Mouse (Mus musculus): ENCODE measurements around the gene Dop1b.
A peak's percentile ranks its signal among the peaks of the same experiment; 100 is the strongest.

The Dop1b gene

DNA sequence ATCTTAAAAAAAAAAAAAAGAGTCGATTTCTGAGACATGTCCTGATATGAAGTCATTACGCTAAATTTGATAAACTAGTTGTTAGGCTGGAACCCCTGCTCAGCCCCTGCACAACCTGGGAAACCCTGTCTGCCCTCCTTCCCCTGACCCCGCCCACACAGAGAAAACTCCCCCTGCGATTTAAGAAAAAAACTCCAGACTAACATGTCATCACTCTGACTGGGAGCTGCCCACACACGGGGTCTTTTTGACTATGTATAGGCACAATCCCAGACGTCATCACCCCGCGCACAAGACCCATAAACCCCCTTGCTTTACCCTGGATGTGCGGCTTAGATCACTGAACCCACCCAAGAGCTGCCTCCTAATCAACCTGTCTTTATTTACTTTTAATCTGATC is 118.4 kb downstream of the Dop1b start:
- DNase-seq (ENCODE audit: low spot score) = no peak

DNA sequence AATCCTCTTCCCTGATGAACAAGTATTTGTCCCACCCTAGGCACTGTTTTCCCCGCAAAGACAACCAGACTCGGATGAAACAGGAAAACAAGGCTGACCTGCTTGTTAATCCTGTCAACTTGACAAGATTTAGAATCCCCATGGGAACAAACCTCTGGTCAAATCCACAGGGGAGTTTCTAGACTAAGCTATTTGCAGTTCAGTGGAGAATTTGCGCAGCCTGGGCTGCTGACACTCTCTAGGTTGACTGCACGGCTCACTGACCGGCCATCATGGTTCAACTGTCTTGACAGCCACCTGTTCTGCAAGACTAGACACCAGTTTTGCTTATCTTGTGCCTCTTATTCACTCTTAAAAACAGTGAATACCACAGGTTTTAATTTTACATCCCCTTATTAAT is 119.2 kb downstream of the Dop1b start:
- no peak for DNase-seq (ENCODE audit: low spot score)

DNA sequence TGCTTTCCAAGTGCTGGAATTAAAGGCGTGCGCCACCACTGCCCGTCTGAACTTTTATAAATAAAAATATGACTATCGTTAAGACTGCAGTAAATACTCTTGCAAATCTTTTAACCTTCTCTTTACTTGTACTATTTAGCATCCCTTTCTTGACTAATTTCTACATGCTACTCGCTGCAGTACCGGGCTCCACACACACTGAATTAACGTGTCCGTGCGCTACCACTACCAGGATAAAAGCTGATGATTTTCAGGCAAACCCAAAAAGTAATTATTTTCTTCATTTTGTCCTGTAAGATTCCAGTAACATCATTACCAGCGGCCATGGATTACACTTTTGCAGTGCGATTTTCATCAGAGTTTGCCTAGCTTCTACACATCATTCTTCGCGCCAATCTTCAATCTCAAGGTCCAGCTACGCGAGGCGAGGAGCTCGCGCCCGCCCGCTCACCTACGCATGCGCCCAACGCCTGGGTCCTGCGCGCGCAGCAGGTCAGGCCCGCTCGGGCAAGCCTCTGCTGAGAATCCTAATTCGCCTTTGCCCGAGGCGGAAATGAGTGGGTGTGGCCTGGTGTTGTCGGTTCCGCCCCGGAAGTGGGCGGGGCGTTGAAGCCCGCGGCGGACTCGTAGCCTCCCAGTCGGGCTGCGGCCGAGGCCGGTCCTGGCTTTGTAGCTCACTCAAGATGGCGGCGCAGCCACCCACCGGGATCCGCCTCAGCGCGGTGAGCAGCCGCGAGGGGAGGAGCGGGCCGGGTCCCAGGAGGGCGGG is 120.1 kb downstream of the Dop1b start, which contains the start of gene Morc3:
TSS of gene Morc3 (plus strand) at position 495 of the 769 bp plus-strand sequence.
- peak; percentile 100 for DNase-seq (ENCODE audit: low spot score)

DNA sequence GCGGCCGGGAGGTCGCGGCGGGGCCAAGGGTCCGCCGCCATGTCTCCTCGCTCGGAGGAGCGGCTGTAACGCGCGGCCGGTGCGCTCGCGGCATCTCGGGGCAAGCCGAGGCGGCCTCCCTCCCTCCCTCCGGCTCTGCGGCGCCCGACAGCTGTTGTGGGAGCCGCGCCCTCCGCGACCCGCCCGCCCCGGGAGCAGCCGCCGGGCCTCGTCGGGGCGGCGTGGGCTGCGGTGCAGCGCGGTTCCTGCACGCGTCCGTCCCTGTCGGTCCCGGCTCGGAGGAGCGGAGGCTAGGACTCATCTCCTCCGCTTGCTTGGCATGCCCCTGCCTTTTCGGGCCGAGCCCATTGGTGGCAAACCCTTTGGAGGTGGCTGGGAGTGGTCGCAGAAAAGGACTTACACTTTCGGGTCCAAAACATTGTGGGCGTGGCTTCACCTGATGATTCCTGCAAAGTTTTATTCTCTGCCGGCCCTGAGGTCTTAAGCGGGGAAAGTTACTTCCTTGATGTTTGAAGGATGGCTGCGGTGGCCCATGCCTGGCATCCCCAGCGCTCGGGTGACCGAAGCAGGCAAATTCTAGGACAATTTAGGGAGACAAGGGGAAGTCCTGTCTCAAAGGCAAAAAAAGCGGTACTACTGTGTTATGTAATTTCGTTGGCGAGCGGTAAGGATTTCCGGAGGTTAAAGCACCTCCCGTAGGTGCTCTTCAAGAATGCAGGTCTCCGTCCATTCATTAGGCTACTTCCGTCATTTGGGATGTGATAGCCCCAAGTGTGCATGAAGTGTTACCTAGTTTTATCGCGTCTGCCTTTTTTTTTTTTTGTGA is 121.0 kb downstream of the Dop1b start:
- peak; percentile 50 for DNase-seq (ENCODE audit: low spot score)

DNA sequence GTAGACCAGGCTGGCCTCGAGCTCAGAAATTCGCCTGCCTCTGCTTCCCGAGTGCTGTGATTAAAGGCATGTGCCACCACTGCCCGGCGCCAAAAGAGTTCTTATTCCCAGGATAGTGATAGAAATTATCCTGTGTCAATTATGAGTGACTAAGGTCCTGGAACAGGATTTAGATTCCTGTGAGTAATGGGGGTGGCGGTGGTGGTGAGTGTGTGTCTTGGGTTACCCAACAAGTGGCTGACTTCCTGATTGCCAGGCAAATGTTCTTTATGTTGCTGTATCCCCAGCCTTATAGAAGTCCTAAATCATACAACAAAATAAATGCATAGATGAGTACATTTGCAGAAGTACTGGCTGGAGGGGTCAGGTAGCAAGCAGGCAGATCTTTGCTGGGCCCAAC is 121.8 kb downstream of the Dop1b start:
- DNase-seq (ENCODE audit: low spot score) = no peak

DNA sequence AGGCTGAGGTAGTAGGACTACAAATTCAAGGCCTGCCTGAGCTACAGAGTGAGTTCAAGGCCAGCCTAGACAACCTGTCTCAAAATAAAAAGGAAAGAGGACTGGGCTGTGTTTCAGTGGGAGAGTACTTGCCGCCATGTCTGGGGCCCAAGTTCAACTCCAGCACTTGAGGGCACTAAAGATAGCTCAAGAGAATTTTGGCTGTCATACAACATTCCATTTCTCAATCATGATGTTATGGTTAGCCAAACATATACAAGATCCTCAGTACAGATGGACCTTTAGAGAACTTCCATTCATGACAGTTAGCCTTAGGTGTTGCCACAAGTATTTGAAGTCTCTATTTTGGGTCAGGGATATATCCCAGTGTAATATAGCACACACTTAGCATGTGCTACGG is 122.4 kb downstream of the Dop1b start:
- DNase-seq (ENCODE audit: low spot score) = no peak

DNA sequence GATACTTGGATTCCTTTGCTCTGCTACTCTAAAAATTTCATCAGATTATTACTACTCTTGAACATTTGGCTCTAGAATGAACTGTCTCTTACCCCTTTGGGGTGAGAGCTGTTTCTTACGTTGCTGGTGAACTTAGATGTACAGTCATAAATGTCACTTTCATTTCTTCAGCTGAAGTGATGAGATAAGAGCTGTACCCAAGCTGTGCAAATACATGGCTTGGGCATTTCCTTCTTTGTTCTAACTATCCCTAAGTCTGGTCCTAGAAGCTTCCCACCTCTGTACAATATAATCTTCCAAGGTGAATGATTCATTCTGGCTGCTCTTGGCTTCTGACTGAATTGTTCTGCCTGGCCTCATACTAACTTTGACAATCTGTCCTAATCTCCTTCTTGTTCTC is 127.3 kb downstream of the Dop1b start:
- DNase-seq (ENCODE audit: low spot score) = no peak

DNA sequence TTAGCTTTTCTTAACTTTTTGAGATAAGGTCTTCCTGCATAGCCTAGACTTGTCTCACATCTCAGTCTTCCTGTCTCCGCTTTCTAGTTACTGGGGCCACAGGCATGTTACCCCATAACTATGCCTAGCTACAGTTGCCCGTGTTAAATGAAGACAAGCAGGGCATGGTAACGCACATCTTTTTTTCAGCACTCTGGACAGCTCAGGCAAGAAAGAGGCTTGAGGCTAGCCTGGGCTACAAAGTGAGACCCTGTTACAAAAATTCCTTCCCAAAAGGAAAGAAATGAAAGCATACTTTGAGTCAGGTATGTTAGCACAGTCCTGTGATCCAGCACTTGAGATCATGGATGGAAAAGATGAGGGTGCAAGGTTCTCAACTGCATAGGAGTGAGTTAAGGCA is 138.8 kb downstream of the Dop1b start:
- DNase-seq (ENCODE audit: low spot score) = no peak

DNA sequence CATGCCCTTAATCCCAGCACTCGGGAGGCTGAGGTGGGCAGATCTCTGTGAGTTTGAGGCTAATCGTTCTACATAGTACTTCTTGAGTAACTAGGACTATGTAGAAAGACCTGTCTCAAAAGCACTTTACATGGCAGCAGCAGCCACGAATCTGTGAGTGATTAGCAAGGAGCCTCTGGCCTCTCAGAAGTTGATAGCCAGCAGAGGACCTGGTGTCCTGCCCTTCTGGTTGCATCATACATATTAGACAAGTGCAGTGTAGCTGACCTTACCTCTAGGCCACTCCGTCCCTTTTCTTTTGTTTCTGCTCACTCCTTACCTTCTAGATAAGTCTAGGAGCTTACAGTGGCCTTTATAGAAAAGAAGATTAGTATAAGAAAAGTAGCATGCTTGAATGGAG is 148.3 kb downstream of the Dop1b start:
- no peak for DNase-seq (ENCODE audit: low spot score)
